Mouse (Mus musculus): ENCODE results near the gene Epc2. TPM values are rescaled to one million over a fixed set of nuclear protein-coding genes. Genes with fewer than 3 reads are reported as not detected.

Gene Epc2
- polyA plus RNA-seq (2015; fragmentation: Nextera tagmentation; extraction: Ambion mirVana) = 2.9 and 3.2 TPM in 2 replicates

GRCm38 (mm10) chr2:49450931-49451636, at the start of gene Epc2:
Gene Epc2, plus strand, starts transcription at chr2:49451486.

Other genes starting within 250 kb of the Epc2 start
- 0.42 and 0.48 TPM in 2 replicates for gene Kif5c, start 167.8 kb downstream of the Epc2 start, polyA plus RNA-seq (2015; fragmentation: Nextera tagmentation; extraction: Ambion mirVana)